Mouse (Mus musculus) embryo, embryonic 11 days (tissue): ENCODE data around the gene Wdfy1.

ENCODE experiments used
- DNase-seq: peaks from one replicate; pipeline ENCODE4 v3.0.0-alpha.2; 2015

Gene Wdfy1

DNA sequence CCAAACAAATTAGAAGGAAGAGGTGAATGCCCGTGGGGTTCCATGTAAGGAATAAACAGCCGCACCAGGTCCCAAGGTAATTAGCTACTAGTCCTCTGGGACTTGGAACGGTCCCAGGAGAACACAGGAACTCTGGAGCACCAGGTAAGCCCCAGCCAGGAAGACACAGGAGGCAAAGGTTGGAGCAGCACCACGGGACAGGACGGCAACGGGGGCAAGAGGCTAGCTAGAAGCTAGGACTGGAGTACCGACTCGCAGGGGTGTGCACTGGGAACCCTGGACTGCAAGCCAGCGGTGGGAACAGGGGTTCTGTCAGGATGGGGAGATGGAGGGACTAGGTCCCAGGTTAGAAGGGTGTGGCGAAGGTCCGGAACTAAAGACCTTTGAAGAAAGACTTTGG lies 15.3 kb downstream of the Wdfy1 start:
- DNase-seq: peak; percentile 11

DNA sequence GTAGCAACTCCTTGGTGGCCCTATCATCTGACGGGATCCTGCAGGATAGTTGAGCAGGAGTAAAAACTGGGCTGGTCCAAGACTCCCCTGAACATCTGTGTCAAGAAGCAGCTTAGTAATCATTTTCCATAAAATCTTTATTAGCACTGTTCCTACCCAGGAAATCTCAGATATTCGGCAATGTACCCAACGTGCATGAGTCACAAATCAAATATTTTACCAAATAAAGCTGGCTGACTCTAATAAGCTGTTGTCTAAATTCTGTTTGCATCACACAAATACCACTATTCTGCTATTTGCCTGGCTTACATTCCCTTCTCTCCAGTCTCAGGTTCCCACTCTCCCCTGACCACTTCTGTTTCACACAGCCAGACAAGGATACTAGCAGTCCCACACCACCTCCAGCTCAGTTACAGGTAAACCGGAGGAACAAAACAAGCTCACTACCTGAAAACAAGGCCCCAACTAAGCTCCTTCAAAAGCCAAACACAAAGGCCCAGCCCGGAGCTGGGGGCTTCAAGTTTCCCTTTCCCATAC lies 16.4 kb downstream of the Wdfy1 start:
- no peak for DNase-seq

DNA sequence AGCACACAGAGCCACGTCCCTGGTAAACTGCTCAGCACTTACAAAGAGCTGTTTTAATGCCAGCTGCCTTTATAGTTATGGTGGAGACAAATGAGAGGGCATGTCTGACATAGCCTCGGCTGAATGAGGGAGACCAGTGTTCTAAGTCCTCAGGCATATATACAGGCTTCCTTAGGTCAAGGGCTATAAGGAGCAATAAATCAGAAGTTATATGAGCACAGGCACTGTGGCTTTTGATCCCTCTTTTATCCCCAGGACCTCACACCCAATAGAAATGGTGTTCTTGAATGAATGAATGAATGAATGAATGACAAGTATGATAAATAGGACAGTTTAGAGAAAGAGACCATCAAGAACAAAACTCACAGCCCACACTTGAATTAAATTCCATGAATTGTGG lies 16.9 kb downstream of the Wdfy1 start:
- no peak for DNase-seq

DNA sequence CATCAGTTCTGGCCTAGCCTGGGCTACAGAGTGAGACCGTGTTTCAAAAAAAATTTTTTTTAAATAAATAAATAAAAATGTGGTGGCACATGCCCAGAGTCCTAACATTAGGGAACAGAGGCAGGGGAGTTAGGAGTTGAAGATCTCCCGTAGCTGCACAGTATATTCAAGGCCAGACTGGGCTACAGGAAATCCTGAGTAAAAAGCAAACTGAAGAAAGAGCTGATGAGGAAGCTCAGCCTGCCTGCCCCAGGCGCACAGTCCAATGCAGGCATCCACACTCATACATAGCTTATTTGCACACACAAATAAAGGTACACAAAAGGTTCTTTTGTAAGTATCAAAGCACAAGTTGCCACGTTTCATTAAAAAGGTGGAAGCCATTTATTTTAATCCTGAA lies 18.3 kb downstream of the Wdfy1 start:
- DNase-seq: no peak

DNA sequence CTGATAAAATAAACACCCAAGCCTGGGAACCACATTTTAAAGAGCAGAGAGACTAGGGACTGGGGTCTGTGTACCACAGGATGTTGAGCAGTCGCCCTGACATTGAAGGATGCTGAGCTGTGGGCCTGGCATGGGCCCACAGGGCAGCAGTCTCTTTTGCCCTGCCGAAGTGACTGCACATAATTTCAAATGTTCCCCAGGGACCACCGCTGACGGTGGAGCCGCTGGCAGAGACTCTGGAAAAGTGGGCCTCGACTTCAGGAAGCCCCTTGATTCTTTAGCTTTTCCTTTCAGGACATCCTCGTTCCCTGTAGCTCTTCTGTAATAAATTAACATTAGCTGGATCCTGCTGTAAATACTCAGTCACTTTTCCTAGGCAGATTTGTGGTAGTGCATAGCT lies 18.8 kb downstream of the Wdfy1 start:
- DNase-seq: no peak

DNA sequence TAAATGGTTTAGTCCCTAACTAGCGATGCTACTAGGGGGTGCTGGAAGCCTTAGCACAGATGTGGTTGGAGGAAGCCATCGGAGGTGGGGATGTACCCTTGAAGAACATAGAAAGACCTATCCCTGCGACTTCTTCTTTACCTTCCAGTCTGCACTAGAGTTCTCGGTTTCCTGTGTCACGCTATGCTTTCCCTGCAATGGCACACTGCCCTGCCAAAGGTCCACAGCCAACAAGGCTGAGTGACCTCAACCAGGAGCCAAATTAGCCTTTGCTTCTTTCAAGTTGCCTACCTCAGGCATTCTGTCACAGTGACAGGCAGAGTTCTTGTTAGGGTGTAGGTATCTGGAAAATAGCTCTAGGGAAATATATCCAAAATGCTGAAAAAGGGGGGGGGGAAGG lies 19.5 kb downstream of the Wdfy1 start:
- DNase-seq: no peak

DNA sequence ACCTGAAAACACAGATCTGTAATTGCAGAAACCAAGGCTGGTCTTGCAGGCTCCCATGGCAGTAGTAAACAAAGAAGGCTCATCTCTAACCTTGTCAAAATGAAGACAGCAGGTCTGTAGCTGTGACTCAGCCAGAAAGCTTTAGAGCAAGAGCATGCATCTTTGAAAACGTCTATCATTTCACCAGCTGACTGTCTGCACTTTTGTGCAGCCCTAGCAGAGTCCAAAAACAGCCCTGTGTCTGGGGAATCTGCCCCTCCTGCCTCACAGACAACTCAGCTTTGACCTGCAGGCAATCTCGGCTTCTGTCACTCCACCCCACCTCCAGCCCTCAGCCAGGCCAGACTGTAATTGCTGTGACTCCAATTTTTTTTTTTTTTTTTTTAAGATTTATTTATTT lies 20.6 kb downstream of the Wdfy1 start:
- no peak for DNase-seq

DNA sequence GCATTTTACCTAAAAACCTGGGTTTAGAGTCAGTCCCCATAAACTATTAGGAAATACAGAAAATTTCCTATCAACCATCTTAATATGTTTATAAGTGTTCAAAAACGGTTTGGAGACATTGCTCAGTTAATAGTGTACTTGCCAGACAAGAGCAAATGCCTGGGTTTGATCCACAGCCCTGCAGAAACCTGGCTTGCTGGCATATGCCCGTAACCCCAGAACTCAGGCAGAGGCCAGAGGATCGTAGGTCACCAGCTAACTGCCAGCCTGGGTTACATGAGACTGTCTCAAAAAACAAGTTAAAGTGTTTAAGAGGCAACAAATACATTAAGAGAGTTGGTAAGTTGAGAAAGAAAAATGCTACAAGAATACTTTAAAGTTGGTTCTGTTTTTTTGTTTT lies 21.0 kb downstream of the Wdfy1 start:
- no peak for DNase-seq

DNA sequence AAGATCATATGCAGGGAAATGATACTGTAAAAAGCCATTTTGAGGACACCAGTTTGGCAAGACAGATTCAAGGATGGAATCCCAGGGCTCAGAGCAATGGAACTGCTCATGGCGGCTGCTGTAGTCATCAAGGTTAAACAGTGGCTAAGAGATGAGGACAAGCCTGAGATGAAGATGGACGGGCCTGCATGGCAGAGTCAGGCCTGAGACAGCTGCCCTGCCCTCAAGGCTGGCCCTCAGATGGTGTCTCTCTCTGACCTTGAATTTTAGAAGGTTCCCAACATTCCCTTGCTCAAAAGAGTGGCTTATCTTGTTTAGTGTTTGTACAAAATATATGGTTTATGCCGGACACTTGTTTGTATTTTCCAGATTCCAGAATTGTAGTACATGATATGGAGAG lies 22.5 kb downstream of the Wdfy1 start:
- no peak for DNase-seq

DNA sequence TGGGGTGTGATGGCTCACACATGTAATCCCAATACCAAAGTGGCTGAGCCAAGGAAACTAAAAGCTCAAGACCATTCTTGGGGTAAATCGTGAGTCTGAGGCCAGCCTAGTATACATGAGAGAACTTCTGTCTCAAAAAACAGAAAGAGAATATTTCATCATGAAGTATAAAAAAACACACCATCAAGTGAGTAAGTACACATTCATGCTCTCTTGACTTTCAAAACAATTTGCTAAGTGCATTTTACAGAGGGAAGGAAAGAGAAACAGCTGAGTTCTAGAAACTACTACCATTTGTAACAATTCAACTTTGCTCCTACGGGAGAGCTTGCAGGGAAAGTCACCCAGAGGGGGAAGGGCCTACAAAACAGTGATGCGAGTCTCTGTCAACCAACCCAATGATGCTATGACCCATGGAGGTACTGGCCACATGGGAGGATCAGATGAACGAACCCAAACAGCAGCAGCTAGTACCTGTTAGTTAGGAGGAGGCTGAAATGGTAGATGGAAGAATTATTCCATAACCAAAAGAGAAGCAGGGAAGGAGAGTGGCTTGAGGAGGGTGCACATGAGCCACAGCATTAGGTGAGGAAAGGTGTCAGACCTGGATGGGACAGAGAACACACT lies 23.1 kb downstream of the Wdfy1 start:
- no peak for DNase-seq

DNA sequence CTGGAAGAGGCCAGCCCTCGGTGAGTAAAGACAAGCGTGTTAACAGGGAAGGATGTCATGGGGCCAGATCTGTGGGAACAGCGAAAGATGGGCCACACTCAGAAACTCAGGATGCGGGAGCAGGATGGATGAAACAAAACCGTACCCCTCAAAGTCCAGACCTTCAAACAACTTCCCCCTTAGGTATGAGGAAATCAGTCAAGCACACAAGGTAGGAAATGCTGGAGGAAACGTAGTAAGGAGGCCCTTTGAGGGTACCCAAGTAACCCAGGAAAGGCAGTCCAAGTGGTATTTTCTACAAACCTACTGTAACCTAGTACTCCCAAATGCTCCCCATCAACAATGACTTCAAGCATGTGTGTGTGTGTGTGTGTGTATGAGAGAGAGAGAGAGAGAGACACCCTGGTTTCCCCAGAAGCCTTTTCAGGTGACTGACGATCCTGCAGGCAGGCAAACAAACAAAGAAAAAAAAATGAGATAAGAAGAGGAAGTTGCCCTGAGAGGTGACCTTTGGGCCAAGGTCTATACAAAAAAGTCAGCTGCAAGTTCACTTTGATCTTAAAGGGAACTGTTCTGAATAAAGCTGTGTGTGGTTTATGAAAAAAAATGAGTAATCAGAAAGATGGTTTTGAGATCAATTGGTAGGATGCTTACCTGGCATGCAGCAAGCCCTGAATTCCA lies 23.8 kb downstream of the Wdfy1 start:
- DNase-seq: no peak

DNA sequence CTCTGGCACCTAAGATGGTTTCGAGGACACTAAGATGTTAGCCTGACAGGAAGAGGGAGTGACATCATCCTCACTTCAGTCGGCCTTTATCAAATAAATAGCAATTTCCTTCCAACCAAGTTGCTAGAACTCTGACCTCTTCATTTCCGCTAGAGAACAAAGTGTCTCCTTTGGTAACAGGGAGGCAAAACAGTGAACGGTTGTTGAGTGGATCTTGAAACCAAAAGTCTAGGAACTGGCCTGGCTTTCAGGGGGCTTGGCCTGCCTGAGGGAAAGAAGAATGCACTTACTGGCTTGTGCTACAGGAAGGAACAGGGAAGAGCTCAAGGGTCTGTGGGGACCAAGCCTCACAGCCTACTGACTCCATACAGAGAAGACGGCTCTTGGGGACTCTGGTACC lies 24.8 kb downstream of the Wdfy1 start:
- no peak for DNase-seq

DNA sequence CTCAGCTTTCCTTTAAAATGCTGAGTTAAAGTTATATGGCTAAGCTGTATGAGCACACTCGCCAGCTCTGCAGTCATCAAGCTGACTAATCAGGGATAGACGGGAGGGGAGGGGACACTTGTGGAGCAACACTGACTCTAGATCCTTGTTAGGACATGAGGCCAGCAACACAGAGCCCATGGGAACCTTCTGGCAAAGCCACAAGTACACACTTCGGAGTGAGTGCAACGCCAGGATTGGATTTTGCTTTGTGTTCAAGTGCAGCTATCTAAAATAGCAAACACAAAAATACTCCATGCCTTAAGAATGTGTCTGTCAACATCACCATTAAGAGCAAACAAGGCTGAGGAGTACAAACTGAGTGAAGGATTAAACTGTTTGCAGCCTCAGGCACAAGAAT lies 29.9 kb downstream of the Wdfy1 start:
- no peak for DNase-seq

DNA sequence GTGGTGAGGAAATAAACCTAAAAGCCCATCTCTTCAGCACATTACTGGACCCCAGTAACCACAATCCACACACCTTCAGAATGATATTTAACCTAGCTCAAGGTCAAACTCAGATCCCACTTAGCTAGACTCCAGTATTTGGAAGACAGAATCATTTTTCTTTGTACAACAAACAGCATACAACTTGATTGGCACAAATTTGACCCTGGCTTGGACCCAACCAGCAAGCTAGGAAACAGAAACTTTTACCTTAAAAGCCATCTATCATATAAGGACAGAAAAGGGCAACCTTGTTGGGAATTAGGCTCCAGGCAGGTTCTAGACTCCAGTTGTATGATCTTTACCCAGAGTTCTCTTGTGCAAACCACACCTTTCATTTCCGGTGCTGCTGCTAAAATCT lies 32.6 kb downstream of the Wdfy1 start:
- no peak for DNase-seq

DNA sequence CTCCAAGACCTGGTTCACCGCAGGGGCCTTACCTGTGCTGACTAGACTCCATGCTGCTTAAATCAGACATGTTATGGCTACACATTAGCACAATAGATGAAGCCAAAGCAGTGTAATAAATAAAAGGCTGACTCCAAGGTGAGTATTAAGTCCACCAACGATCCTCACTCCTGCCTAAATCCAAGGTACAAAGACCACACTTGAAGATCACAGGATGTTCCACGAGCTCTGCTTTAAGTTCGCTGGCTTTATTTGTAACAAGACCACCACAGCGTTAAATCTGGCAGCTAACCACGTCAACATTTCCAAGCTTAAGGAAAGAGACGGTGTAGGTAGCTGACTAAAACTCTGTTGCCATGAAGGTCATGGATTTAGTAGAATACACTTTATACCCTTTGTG lies 33.0 kb downstream of the Wdfy1 start:
- no peak for DNase-seq

DNA sequence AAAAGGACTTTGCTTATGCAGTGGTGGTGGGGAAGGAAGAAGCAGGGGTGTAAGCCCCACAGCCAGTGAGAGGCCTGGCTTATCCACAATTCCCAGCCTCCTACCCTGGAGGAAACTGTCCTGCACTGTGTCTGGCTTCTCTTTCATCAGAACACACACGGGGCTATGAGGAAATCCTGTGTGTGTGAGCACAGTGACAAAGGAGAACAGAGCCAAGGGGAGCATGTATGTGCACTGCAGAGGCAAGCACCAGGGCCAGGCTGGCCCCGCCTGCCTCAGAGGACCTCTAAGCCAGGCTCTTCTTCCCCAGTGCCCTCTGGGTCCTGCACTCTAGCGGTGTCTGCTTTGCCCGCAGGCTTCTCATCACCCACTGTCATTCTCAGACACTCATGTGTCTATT lies 34.9 kb downstream of the Wdfy1 start:
- DNase-seq: no peak

DNA sequence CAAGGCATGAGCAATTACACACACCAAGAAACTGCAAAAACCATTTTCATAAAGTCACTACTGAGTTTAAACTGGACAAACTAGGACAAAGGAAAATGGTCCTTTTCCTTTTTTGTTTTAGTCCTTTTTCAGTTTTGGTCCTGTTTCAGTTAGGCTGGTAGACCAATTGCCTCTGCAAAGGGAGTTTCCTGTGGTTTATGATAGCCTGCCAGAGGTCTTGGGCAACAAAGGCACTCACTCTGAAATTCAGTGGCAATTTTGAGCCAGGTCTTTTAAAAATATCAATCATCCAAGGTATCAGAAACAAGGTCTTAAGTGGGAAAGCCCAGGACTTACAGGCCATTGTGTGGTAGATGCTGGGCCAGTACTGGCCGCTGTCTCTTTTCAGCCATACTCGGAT lies 36.2 kb downstream of the Wdfy1 start:
- no peak for DNase-seq

DNA sequence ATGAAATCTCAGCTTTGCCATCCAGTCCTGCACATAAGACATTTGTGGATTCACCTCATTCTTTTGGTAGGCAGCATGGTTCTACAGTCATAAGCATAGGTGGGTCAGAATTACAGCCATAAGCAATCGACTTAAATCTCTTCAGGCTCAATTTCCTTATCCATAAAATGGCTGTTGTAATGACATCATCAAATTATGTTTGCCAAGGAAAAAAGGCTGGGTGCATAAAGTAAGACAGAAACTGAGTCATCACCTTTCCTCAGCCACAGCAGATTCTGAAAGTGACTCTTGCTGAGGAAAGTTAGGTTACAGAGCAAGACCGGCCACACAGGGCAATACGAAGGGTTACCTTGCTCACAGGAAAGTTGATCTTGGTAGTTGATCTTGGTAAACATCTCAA lies 39.5 kb downstream of the Wdfy1 start:
- no peak for DNase-seq

DNA sequence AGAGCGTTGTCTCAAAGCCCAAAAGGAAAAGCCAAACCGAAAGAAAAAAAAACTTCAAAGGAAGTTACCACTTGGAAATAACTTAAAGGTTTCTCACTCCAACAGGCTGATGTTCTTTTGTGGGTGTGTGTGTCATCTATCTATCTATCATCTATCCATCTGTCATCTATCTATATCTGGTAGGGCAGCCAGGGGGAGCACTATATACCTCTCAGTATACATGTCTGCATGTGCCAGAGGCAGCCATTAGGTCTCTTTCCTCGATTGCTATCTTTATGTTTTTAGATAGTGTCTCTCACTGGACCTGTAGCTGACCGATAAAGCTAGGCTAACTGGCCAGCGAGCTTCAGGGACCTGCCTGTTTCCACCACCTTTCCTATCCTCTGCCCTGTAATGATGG lies 41.1 kb downstream of the Wdfy1 start:
- DNase-seq: no peak

DNA sequence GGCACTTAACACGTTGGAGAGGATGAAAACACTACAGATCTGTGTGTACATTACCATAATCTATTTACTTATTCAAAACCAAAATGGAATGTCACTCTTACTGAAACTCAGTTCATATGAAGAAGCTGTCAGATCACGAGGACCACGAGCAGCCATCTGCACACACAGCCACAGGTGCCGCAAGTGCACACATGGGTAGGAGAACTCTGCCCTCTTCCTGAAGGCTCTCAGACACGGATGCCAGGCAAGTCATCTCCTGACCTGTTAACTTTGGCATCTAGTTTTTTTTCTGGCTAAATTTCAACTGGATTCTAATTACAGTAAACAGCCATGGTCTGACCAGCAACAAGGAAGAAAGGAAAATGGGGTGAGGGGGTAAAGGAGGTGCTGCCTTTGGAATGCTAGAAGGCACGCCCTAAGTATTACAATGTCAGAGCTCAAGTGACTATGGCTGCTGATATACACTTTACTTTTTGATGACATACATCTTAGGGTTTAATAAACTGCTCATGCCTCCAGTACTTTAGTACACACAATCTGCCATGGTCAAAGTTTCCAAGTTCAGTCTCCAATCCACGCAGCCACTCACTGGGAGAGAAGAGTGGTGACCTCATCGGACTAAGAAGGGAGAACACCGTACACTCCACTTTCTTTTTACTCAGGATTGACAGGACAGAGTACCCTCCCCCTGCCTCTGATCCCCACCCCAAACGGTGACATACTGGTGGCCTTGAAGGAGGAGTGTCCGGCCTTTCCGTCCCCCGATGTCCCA lies 61.6 kb downstream of the Wdfy1 start:
- no peak for DNase-seq

DNA sequence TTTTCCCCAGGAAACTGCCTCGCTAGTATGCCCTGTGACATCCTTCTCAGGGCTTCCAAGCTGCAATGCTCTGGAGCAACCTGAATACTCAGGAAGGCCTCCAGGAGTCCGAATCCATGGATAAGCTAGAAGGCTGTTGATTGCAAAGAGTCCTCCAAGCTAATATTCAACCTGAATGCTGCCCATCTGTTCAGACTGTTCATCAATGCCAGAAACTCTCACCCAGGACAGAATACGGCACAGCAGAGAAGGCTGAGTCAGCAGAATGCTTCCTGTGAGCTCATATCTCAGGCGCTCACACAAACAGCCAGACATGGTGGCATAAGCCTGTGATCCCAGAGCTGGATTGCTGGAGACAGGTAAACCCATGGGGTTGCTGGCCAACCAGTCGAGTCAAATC lies 62.9 kb downstream of the Wdfy1 start:
- no peak for DNase-seq

DNA sequence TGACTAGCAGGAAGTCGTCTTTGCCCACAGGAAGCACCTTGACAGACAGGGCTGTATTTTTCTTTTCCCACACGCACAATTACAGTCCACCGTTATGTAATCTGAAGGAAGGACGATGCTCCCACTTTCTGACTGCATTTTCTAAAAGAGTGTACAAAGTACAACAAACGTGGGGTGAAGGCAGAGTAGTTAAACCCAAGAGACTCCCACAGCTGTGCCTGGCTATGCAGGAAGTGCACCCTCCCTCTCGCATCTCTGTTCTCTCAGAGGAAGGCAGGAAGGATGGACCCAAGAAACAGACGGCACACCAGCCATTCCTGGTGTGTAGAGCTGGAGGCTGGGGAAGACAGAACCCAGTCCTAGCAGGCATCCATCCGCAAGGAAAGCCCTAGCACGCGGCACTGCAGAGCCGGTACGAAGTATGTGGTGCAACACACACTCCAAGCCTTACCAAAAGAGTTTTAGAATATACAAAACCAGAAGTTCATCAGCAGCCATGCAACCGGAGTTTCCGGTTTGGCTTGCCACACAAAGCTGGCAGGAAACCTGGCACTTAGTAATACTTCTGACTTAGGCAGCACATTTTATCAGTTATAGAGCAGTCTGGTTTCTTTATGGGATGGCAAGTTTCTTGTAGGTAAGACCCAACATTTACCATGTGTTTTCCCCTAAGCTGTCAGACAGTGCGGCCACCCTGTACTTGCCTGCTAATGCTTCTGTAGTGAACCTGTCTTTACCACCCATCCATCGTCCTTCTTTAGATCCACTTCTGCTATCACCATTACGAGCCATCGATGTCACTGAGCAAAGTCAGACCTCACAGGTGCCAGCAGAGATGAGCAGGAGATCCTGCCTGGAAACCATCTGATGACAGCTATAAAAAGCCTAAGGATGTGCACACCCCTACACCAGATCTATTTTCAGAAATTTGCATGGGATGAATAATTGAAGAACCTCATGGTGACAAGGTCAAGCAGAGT lies 64.5 kb downstream of the Wdfy1 start:
- no peak for DNase-seq

DNA sequence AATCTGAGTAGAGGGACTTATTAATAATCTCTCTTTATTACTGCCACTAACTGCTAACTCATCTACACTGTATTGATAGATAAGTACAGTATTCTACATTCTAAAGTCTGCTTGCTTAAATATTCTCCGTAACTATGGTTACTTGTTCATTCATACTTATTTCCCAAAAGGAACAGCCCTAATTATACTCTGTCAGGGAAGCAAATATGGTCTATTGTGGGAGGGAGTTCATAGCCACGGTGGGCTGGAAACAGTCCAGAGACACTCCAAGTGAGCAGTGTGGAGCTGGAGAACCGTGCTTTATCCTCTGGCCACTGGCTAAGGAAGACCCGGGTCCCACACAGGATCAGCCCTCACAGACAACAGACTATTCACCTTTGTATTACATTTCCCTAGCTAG lies 65.3 kb downstream of the Wdfy1 start:
- no peak for DNase-seq
